ENCODE assay signal across 23 mouse cellular contexts in the genomic region with DNA sequence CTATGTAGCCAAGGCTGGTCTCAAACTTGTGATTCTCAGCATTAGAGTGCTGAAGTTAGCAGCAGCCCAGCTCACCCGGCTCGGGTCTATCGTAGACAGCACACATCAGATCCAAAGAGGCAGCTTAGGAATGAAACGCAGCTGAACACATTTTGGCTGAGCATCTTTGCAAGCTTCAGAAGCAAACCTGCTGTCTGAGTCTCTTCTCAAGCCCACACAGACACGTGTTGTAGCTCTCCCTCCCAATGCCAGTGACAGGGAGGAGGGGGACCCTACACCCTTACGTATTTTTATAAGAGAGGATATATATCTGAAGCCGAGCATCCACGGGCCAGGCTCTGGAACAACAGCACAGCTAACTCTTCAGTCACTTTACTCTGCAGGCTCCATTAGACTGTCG. TPM values are rescaled to one million over a fixed set of nuclear protein-coding genes. Genes with fewer than 3 reads are reported as not detected.
"Had no signal": no experiment of that assay in that cellular context is flagged by ENCODE, and none has a peak within 500 bp of the region (broad histone marks: within the 10 kb centered on the region; RNA-seq: fewer than 3 reads in every experiment).

No protein-coding gene starts in this region.

- ATAC-seq: inflammation-experienced regulatory T-cells, adult 6 months; midbrain, embryonic 15.5 days had no signal

- DNase-seq: kidney, postnatal 25 days; lung, embryonic 14.5 days; lung, postnatal 10 days; right cerebral cortex, postnatal 14 days; thymus, adult 18-20 months; thymus, postnatal 14 days had no signal

- H3K27ac ChIP-seq: hindbrain, embryonic 15.5 days; limb, embryonic 15.5 days; macrophage; midbrain, embryonic 15.5 days; neural tube, embryonic 12.5 days; stomach, postnatal 0 days had no signal

- H3K9me3 ChIP-seq: hindbrain, embryonic 15.5 days; limb, embryonic 15.5 days; liver, embryonic 12.5 days; megakaryocyte, embryonic 14.5 days; midbrain, embryonic 15.5 days; neural tube, embryonic 12.5 days had no signal

- H3K4me1 ChIP-seq: hindbrain, embryonic 15.5 days; limb, embryonic 15.5 days; midbrain, embryonic 15.5 days; neural tube, embryonic 12.5 days had no signal

- H3K4me3 ChIP-seq: hindbrain, embryonic 15.5 days; limb, embryonic 15.5 days; liver, embryonic 12.5 days; megakaryocyte, embryonic 14.5 days; midbrain, embryonic 15.5 days; neural tube, embryonic 12.5 days had no signal

- H3K27me3 ChIP-seq: hindbrain, embryonic 15.5 days; limb, embryonic 15.5 days; liver, embryonic 12.5 days; megakaryocyte, embryonic 14.5 days; midbrain, embryonic 15.5 days; neural tube, embryonic 12.5 days had no signal

- H3K4me2 ChIP-seq: hindbrain, embryonic 15.5 days; limb, embryonic 15.5 days; liver, embryonic 12.5 days; lung, embryonic 14.5 days; midbrain, embryonic 11.5 days; midbrain, embryonic 15.5 days; neural tube, embryonic 12.5 days had no signal

- H3K9ac ChIP-seq: hindbrain, embryonic 15.5 days; limb, embryonic 15.5 days; liver, embryonic 12.5 days; lung, embryonic 14.5 days; midbrain, embryonic 15.5 days; neural tube, embryonic 12.5 days had no signal

RNA-seq across cellular contexts. Expression of gene Gata3, which starts 27.8 kb away (rescaled TPM):
- total RNA-seq: left cerebral cortex, adult 18-20 months; left cerebral cortex, postnatal 25 days had no signal
- polyA plus RNA-seq: macrophage had no signal

RNA-seq across cellular contexts. Expression of gene 9230102O04Rik, which starts 28.3 kb away (rescaled TPM):
- total RNA-seq: layer of hippocampus, adult 8-10 months; left cerebral cortex, adult 18-20 months; left cerebral cortex, postnatal 25 days; monocyte, adult 5-6 weeks; neutrophil, adult 5-6 weeks had no signal
- polyA plus RNA-seq: intestine, postnatal 0 days; limb, embryonic 15.5 days; liver, embryonic 12.5 days; liver, embryonic 16.5 days; lung, embryonic 14.5 days; macrophage; stomach, postnatal 0 days had no signal

RNA-seq across cellular contexts. Expression of gene 4930412O13Rik, which starts 36.5 kb away (rescaled TPM):
- total RNA-seq: layer of hippocampus, adult 8-10 months; left cerebral cortex, adult 18-20 months; left cerebral cortex, postnatal 25 days; monocyte, adult 5-6 weeks; neutrophil, adult 5-6 weeks had no signal
- polyA plus RNA-seq: inflammation-experienced regulatory T-cells, adult 6 months; intestine, postnatal 0 days; limb, embryonic 15.5 days; liver, embryonic 12.5 days; liver, embryonic 16.5 days; lung, embryonic 14.5 days; macrophage; stomach, postnatal 0 days had no signal
